Mouse (Mus musculus) hindbrain, embryonic 15.5 days (tissue): ENCODE measurements around the gene Krtap24-1. TPM values are rescaled to one million over a fixed set of nuclear protein-coding genes. Genes with fewer than 3 reads are reported as not detected.

Experiments
- ATAC-seq: fragments of 200-750 bp; cut with Nextera tagmentation; 2 replicates; pipeline ENCODE4 v1.8.0; 2017; ENCODE audit warnings: low read depth, moderate number of reproducible peaks, moderate TSS enrichment; ENCODE audit not compliant: low FRiP score
- H3K27ac ChIP-seq: fragments of 300-500 bp; sonication (generic); replicated peaks from 2 replicates; pipeline ENCODE4 v1.5.1; 2015; ENCODE audit warnings: mild to moderate bottlenecking, inconsistent platforms
- H3K27me3 ChIP-seq: fragments of 300-500 bp; sonication (generic); 2 replicates; pipeline ENCODE4 v1.6.1; 2015; ENCODE audit warnings: control low read depth, inconsistent platforms
- H3K36me3 ChIP-seq: fragments of 300-500 bp; sonication (generic); 2 replicates; pipeline ENCODE4 v1.6.1; 2015; ENCODE audit warnings: control low read depth, inconsistent platforms
- H3K4me1 ChIP-seq: fragments of 300-500 bp; sonication (generic); replicated peaks from 2 replicates; pipeline ENCODE4 v1.6.1; 2015; ENCODE audit warnings: control low read depth, inconsistent platforms
- H3K4me2 ChIP-seq: fragments of 300-500 bp; sonication (generic); 2 replicates; pipeline ENCODE4 v1.6.1; 2015; ENCODE audit warnings: moderate library complexity, mild to moderate bottlenecking, inconsistent platforms
- H3K4me3 ChIP-seq: fragments of 300-500 bp; sonication (generic); 2 replicates; pipeline ENCODE4 v1.5.1; 2015; ENCODE audit warnings: mild to moderate bottlenecking, inconsistent platforms
- H3K9ac ChIP-seq: fragments of 300-500 bp; sonication (generic); 2 replicates; pipeline ENCODE4 v1.6.1; 2015; ENCODE audit warnings: inconsistent platforms
- H3K9me3 ChIP-seq: fragments of 300-500 bp; sonication (generic); 2 replicates; pipeline ENCODE4 v1.6.1; 2016; ENCODE audit warnings: control low read depth, inconsistent platforms
- WGBS: fragments of 180-500 bp; shearing (Covaris S2); methylation state at CpG from one replicate; pipeline ENCODE4 v1.1.7; 2015; 5-methylcytosine and 5-hydroxymethylcytosine counted together
- polyA plus RNA-seq: library from polyadenylated mRNA; unstranded; fragments of >200 nt; fragmentation: Nextera tagmentation; extraction: Ambion mirVana; gene quantifications from 2 replicates; pipeline ENCODE4 v1.2.1, GENCODE M21; 2015

Krtap24-1 gene
- polyA plus RNA-seq, 1 experiment from 2014 or later: not detected

DNA sequence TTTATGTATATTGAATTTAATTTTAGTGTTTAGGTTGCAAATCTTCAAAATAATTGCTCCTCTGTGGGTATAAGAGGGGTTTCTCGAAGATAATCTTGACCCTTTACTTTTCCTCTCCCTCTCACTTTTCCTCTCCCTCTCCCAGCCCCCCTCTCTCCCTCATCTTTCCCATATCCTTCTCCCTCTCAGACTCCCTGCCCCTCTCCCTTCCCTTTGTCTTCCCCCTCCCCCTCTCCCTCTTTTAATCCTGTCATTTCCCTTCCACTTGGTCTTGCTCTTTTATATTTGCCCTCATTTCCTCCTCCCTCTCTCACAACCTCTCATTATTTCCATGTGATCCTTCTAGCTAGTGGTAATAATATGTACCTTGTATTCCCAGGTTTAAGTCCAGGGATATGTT lies 9.6 kb downstream of the Krtap24-1 start:
- ATAC-seq: no peak
- no peaks in the 10 kb centered on the region for H3K9me3 ChIP-seq

DNA sequence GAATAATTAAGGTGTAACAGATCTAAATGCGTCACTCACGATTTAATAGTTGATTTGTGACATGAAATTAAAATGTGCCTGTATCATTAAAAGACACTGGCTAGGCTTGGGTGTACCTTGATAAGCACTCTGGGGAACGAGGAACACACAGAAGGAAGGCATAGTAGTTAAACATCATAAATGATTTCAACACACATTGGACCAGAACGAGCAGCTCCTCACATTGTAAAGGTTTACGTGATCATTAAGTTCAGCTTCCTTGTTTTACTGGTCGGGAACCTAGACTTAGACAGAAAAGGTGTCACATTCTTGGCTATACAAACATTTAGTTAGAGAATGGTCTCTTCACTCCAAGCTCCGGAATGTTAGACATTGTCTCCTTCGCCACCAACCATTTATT lies 11.8 kb downstream of the Krtap24-1 start:
- Histone ChIP-seq H3K4me3 (no peak overlapping the region), H3K27me3 (no peaks in the 10 kb centered on the region), H3K36me3 (no peaks in the 10 kb centered on the region), H3K4me2 (no peak overlapping the region), H3K9ac (no peak overlapping the region), H3K9me3 (no peaks in the 10 kb centered on the region), H3K4me1 (no peaks in the 10 kb centered on the region), H3K27ac (no peak overlapping the region)
- WGBS: 82% methylated on average over 8 of the region's 8 CpGs
- ATAC-seq: no peak

More for the DNA sequence above, 9.6 kb downstream of the Krtap24-1 start:
- Histone ChIP-seq H3K9ac (no peak overlapping the region), H3K36me3 (no peaks in the 10 kb centered on the region), H3K4me3 (no peak overlapping the region), H3K4me1 (no peaks in the 10 kb centered on the region), H3K4me2 (no peak overlapping the region), H3K27ac (no peak overlapping the region), H3K27me3 (no peaks in the 10 kb centered on the region)
- WGBS: 68% methylated on average over 1 of the region's 1 CpGs

DNA sequence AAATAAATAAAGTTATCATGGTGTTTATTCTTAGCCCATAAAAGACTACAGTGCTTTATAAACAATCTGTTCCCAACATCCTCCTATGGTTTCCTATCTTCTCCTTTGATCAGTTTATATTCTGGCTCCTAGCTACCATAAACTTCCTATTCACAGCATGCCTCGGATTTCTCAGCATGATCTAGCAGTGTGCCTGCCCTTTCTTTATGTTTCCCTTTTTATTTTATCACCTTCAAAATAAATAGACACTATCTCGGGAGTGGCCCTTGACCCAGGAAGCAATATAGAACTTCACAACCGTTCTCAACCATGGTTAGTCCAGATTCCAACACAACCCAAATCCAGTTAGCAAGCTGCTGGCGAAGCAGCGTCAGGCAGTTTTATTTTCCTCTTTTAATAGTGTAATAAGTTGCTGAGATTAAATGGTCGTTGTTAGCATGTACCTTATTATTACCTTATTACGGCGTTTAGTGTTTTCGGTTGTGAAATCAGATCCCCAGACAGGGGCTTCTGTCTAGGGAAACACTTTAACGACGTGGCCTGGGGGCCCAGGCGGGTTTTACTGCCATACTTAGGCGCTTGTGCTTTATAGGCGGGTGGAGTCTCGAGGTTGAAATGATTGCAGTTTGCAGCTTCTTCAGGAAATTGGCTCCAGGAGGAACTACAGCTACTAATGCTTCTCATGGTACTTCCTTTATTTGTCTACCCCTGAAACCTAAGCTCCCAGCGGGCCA lies 12.4 kb downstream of the Krtap24-1 start:
- Histone ChIP-seq H3K9ac (no peak overlapping the region), H3K4me2 (no peak overlapping the region), H3K4me3 (no peak overlapping the region), H3K4me1 (no peaks in the 10 kb centered on the region), H3K9me3 (no peaks in the 10 kb centered on the region), H3K36me3 (no peaks in the 10 kb centered on the region), H3K27ac (no peak overlapping the region), H3K27me3 (no peaks in the 10 kb centered on the region)
- no peak for ATAC-seq
- 65% methylated on average over 16 of the region's 16 CpGs for WGBS

DNA sequence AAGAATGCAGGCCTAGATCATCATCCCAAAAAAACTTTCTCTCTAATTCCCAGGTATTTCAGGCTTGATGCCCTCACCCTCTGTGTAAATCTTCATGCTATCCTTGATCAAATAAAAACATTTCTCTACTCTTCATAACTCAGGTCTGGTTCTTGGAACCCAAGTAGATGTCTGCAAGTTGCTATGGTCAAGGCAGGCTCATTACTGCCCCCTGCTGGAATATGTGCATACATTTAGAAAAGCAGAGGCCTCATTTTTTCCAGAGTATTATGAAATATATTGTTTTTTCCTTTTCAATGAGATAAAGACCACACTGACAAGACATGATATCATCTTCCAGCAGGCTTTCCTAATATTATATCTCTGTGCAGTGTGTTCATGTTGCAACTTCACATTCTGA lies 19.3 kb downstream of the Krtap24-1 start:
- H3K4me3 ChIP-seq: no peak overlapping the region
- no peak overlapping the region for H3K4me2 ChIP-seq
- H3K36me3 ChIP-seq: no peaks in the 10 kb centered on the region
- no peak overlapping the region for H3K27ac ChIP-seq
- no peaks in the 10 kb centered on the region for H3K9me3 ChIP-seq
- ATAC-seq: no peak
- no peaks in the 10 kb centered on the region for H3K27me3 ChIP-seq
- H3K4me1 ChIP-seq: no peaks in the 10 kb centered on the region
- H3K9ac ChIP-seq: no peak overlapping the region

DNA sequence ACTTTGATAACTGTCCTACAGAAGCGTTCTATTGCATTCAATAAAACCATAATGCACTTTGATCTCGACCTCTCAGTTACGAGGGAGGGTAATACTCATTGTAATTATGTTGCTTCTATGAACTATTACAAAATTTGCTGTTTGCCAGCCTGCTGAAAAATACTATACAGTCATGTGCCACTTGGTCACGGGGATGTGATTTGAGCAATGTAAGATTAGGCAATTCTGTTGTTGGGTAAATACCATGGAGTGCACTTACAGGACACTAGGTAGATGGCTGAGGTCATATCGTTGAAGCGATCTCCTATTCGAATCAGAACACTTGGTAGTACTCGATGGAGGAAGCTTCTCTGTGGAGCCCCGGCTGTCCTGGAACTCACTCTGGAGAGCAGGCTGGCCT lies 28.7 kb downstream of the Krtap24-1 start:
- Histone ChIP-seq H3K4me1 (no peaks in the 10 kb centered on the region), H3K27me3 (no peaks in the 10 kb centered on the region), H3K4me2 (no peak overlapping the region), H3K27ac (no peak overlapping the region), H3K9me3 (no peaks in the 10 kb centered on the region), H3K36me3 (no peaks in the 10 kb centered on the region), H3K4me3 (no peak overlapping the region), H3K9ac (no peak overlapping the region)
- 89% methylated on average over 9 of the region's 9 CpGs for WGBS
- ATAC-seq: no peak

DNA sequence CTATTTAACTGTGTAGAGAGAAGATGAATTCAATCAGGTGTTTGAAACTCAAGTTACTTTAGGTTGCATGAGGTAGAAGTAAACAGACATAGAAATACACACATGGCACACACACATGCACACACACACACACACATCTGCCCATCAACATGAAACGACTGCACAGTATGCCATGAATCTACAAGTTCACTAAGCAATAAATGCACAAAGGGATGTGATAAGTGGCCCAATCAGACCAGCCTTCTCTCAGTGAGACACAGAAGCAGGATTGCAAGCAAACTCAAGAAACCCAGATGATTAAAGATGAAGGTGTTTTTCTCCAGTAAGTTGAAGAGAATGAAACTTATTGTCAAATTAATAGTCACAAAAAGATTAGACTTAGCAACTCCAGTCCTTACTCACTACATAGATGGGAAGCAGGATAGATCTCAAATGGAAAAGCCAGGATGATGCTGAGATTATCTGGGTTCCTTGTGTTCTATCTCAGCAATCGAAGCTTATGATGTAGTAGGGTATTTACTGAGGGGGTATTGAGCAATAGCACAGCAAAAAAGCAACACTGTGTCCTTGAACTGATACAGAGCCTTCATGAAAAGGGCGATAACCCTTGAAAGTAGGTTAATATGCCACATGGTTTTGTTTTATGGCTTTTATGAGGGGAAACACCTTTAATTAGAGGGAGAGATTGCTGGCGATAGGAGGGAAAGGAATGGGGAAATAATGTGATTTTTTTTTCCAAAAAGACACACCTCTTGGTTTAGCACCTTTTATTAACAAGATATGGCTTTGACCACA lies 36.0 kb downstream of the Krtap24-1 start:
- no peak for ATAC-seq
- Histone ChIP-seq H3K9me3 (no peaks in the 10 kb centered on the region), H3K4me1 (no peaks in the 10 kb centered on the region), H3K4me2 (no peak overlapping the region), H3K9ac (no peak overlapping the region), H3K27me3 (no peaks in the 10 kb centered on the region), H3K36me3 (no peaks in the 10 kb centered on the region), H3K4me3 (no peak overlapping the region), H3K27ac (no peak overlapping the region)
- WGBS: 85% methylated on average over 4 of the region's 4 CpGs

DNA sequence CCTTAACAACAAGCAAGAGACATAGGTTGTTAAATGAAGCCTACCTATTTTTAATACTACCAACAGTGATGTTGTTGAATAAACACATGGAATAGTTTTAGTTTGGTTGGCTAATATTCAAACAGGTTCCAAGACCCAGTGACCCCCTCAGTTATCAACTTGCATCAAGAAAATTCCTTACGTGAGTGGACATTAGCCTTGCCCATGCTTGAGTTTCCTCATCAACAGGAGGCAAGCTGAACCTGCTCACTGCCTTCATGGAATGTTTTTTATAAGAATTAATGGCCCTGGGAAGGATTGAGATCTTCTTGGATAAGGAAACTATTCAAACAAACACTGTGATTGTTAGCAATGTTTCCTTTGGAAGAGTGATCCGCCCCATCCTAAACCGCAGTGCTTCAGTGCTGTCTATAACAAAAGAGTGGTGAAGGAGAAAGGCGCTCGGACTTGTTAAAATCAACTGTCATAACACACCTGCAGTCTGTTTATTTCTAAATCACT lies 39.1 kb downstream of the Krtap24-1 start:
- Histone ChIP-seq H3K9ac (no peak overlapping the region), H3K27ac (no peak overlapping the region), H3K9me3 (no peaks in the 10 kb centered on the region), H3K4me2 (no peak overlapping the region), H3K36me3 (no peaks in the 10 kb centered on the region), H3K4me1 (no peaks in the 10 kb centered on the region), H3K27me3 (no peaks in the 10 kb centered on the region), H3K4me3 (no peak overlapping the region)
- WGBS: 90% methylated on average over 5 of the region's 5 CpGs
- no peak for ATAC-seq

DNA sequence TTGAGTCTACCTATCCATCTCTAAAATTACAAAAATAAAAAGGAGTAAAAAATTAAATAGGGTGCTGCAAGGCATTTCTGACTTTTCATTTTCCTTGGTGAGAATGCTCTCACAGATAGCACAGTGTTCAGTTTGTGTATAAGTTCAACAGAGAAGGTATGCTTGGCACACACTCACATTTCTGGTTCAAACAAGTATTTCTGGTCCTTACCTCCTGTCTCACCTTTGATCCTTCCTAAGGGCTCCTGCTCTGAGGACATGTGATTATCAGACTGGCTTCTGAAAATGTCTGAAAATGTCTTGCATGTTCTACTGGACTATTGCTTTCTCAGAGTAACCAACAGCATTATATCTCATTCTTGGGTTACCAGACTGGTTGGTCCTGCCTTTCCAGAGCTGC lies 41.9 kb downstream of the Krtap24-1 start:
- Histone ChIP-seq H3K36me3 (no peaks in the 10 kb centered on the region), H3K27ac (no peak overlapping the region), H3K4me3 (no peak overlapping the region), H3K9ac (no peak overlapping the region), H3K27me3 (no peaks in the 10 kb centered on the region), H3K4me1 (no peaks in the 10 kb centered on the region), H3K9me3 (no peaks in the 10 kb centered on the region), H3K4me2 (no peak overlapping the region)
- no peak for ATAC-seq

DNA sequence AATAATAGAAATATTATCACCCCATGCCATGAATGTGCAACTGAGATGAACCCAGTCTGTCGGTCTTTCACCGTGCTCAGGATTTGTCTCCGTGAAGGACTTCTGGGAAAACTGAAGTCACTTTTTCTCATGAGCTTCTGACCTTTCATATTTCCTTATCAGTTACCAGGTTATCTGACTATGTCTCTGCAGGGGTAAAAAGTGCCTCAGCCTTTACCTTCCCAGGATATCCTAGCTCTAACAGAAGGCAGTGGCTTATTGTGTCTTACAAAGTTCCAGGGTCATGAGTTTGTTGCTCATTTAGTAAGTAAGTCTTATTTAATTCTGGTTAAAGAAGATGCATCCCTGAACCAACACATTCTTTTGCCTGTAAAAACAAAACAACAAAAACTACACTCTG lies 42.3 kb downstream of the Krtap24-1 start:
- H3K9ac ChIP-seq: no peak overlapping the region
- no peaks in the 10 kb centered on the region for H3K36me3 ChIP-seq
- ATAC-seq: no peak
- no peak overlapping the region for H3K4me2 ChIP-seq
- H3K4me3 ChIP-seq: no peak overlapping the region
- no peaks in the 10 kb centered on the region for H3K4me1 ChIP-seq
- no peaks in the 10 kb centered on the region for H3K27me3 ChIP-seq
- H3K27ac ChIP-seq: no peak overlapping the region
- WGBS: 95% methylated on average over 3 of the region's 3 CpGs
- no peaks in the 10 kb centered on the region for H3K9me3 ChIP-seq

DNA sequence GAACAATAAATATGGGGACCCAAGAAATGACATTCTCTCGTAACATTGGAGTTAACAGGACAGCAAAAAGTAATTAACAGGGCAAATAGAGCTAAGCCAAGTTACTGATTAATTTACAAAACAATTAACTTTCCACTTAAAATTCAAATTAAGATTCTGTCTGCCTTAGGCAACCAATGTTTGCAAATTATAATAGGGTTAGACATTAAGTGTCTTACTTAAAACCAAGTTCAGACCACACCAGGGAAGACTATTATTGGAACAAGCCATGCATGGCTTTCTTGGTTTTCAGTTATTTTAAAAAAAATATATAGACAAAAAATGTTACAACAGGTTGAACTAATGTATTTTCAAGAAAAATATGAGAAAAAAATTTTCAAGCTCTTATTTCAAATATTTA lies 43.0 kb downstream of the Krtap24-1 start:
- no peak for ATAC-seq
- H3K36me3 ChIP-seq: no peaks in the 10 kb centered on the region
- no peak overlapping the region for H3K4me2 ChIP-seq
- H3K27ac ChIP-seq: no peak overlapping the region
- H3K4me1 ChIP-seq: no peaks in the 10 kb centered on the region
- WGBS: 61% methylated on average over 1 of the region's 1 CpGs
- H3K9ac ChIP-seq: no peak overlapping the region
- H3K4me3 ChIP-seq: no peak overlapping the region
- no peaks in the 10 kb centered on the region for H3K27me3 ChIP-seq
- no peaks in the 10 kb centered on the region for H3K9me3 ChIP-seq

DNA sequence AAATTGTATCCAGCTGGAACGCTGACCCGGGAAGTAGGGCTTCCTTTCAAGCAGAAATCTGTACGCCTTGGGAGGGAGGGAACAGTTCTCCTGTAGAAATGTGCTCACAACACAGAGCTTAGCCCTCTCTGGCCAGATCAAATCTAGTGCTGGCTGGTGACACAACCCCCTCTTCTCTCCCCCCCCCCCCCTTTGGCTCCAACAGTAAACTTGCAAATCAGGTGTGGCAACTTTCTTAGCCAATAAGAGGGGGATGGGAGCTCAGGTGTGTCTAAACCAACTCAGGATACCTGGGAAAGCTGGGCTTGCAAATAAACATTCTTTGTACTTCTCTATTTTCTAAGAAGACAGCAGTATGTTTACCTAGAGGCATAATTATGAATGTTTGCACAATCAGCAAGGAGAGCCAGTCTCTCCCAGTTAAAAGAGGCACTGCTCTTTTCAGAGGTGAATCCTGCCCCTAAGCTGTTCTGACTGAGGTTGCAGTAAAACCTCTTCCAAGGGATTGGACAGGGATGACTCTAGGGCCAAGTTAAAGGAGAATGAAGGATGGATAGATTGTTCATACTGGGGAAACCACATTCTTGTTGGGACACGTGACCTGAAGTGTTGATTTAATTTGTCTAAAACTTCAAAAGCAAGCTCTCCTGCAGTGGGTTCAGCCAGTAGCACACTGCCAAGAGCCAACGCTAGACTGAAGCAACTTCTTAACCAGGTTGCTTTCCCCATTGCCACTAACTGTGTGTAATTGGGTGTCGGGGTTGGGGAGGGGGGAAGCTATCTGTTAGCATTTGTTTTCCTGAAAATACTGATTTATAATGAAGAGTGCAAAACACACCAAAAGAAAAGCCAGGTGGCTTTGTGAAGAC lies 48.8 kb downstream of the Krtap24-1 start, which contains the start of gene Cldn8:
Cldn8 (minus strand) TSS at position 139 of the 869 bp plus-strand sequence.
- Histone ChIP-seq H3K9ac (no peak within 1 kb of the TSS), H3K27ac (no peak within 1 kb of the TSS), H3K4me2 (no peak within 1 kb of the TSS), H3K36me3 (no peaks in the 10 kb centered on the region), H3K4me1 (no peaks in the 10 kb centered on the region), H3K9me3 (no peaks in the 10 kb centered on the region), H3K4me3 (no peak within 1 kb of the TSS), H3K27me3 (no peaks in the 10 kb centered on the region)
- ATAC-seq: no peak
- 81% methylated on average over 6 of the region's 6 CpGs for WGBS
